Mouse (Mus musculus) urinary bladder, postnatal 4 days (tissue): ENCODE data around the gene Olfr1123.
"Not testable (repeated sequence)": the region's sequence is repeated elsewhere in the genome, so short reads cannot be mapped to it uniquely, and the experiment has no call there.

Experiments used
- DNase-seq, 2 experiments: peaks; one replicate each; pipeline ENCODE4 v3.0.0; 2021 to 2022; ENCODE audit warnings: low spot score in 2 of 2

The Olfr1123 gene

GRCm38 (mm10) chr2:87416335-87416734 lies at the start of gene Olfr1123:
Gene Olfr1123, plus strand, starts transcription at chr2:87416635.
- no peak for DNase-seq

GRCm38 (mm10) chr2:87369595-87369994 lies 46.8 kb upstream of the Olfr1123 start, which contains the start of gene Olfr1121:
Gene Olfr1121, plus strand, starts transcription at chr2:87369895.
- DNase-seq, result no peak

GRCm38 (mm10) chr2:87371726-87372125 lies 44.7 kb upstream of the Olfr1123 start:
- DNase-seq, result no peak

GRCm38 (mm10) chr2:87383935-87384334 lies 32.5 kb upstream of the Olfr1123 start:
- no peak for DNase-seq

- no peak for DNase-seq
Measured at GRCm38 (mm10) chr2:87385549-87385948, 30.9 kb upstream of the Olfr1123 start, which contains the start of gene Olfr1122. Gene Olfr1122, plus strand, starts transcription at chr2:87385849.

GRCm38 (mm10) chr2:87393605-87394004 lies 22.8 kb upstream of the Olfr1123 start:
- DNase-seq, result not testable (repeated sequence)

GRCm38 (mm10) chr2:87394686-87395085 lies 21.7 kb upstream of the Olfr1123 start:
- not testable (repeated sequence) for DNase-seq

- no peak for DNase-seq
Measured at GRCm38 (mm10) chr2:87429975-87430374, 13.5 kb downstream of the Olfr1123 start, which contains the start of gene Olfr1124. Gene Olfr1124, plus strand, starts transcription at chr2:87430275.

- DNase-seq, result no peak
Measured at GRCm38 (mm10) chr2:87437731-87438130, 21.3 kb downstream of the Olfr1123 start.

GRCm38 (mm10) chr2:87453662-87454061 lies 37.2 kb downstream of the Olfr1123 start, which contains the start of gene Olfr1126:
Gene Olfr1126, plus strand, starts transcription at chr2:87453962.
- no peak for DNase-seq

GRCm38 (mm10) chr2:87461769-87462168 lies 45.3 kb downstream of the Olfr1123 start:
- DNase-seq, result no peak
